Comparison of ENCODE assay signal across 28 mouse cellular contexts in the genomic region with DNA sequence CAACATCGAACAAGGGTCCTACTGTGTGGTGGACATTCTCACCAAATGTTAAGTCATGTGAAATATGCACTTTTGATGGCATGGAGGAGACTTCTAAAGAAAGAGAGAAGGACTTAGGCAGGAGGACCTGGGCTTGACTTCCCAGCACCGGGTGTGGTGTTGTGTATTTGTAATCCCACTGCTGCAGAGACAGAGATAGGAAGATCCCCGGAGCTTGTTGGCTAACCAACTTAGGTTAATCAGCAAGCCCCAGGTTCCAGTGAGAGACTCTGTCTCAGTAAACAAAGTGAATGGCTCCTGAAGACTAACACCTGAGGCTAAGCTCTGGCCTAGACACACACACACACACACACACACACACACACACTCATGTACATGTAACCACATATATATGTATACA. TPM values are rescaled to one million over a fixed set of nuclear protein-coding genes. Genes with fewer than 3 reads are reported as not detected.
DNase-seq lines count a peak whose midpoint lies in the region; ATAC-seq and TF ChIP-seq lines count a peak whose summit lies in the region.
"Had no signal": no experiment of that assay in that cellular context is flagged by ENCODE, and none has a peak within 500 bp of the region (broad histone marks: within the 10 kb centered on the region; RNA-seq: fewer than 3 reads in every experiment).

No protein-coding gene starts in this region.

- H3K36me3 ChIP-seq in heart, embryonic 12.5 days, result no peaks in the 10 kb centered on the region
- 0 out of 2 replicates have a peak, but pooled peaks cover 13% of the 10 kb centered on the region for H3K36me3 ChIP-seq in heart, postnatal 0 days (replicated peaks; ENCODE audit: control insufficient read depth, insufficient read depth, low read length)
- H3K36me3 ChIP-seq in liver, embryonic 12.5 days, result no peaks in the 10 kb centered on the region
- no peaks in the 10 kb centered on the region for H3K36me3 ChIP-seq in liver, postnatal 0 days (replicated peaks; ENCODE audit: insufficient read depth, low read length)
- H3K36me3 ChIP-seq: hindbrain, embryonic 15.5 days; limb, embryonic 13.5 days; midbrain, embryonic 13.5 days had no signal

- no peak for DNase-seq in heart, postnatal 25 days (ENCODE audit: low spot score)
- DNase-seq in heart, postnatal 0 days (ENCODE audit: low spot score), result no peak
- no peak for DNase-seq in heart, adult 18-20 months
- no peak for DNase-seq in liver, postnatal 0 days
- DNase-seq in left cerebral cortex, adult 2 months (ENCODE audit: extremely low spot score in 1 of 2, low spot score in 2 of 2), result no peak
- DNase-seq: adrenal gland, postnatal 14 days; cerebellum, adult 11-12 months; cerebellum, postnatal 14 days; kidney, adult 11 months; kidney, postnatal 14 days; layer of hippocampus, adult 9-11 months; lung, adult 2 months; lung, postnatal 10 days; right cerebral cortex, postnatal 25 days; thymus, adult 18-20 months; thymus, postnatal 36 days had no signal

- no peak for ATAC-seq in heart, embryonic 12.5 days (ENCODE audit: insufficient number of reproducible peaks, low FRiP score)
- ATAC-seq in heart, postnatal 0 days (ENCODE audit: insufficient read depth, low read depth), result no peak
- peak; percentile 94 for ATAC-seq in liver, embryonic 12.5 days
- ATAC-seq in liver, postnatal 0 days, result peak; percentile 25; the same call in 1 of the 2 replicates
- ATAC-seq: CD4-positive, CD25-positive, alpha-beta regulatory T cell, adult 4 months; forebrain, embryonic 16.5 days; inflammation-experienced regulatory T-cells, adult 6 months; midbrain, embryonic 13.5 days had no signal

- no peak for TF ChIP-seq CTCF in heart, postnatal 0 days (IDR thresholded peaks at IDR 0.05; ENCODE audit: low read depth)
- no peak for TF ChIP-seq CTCF in liver, postnatal 0 days (IDR thresholded peaks at IDR 0.05; ENCODE audit: low read depth)
- TF ChIP-seq CTCF in left cerebral cortex, adult 2 months (IDR thresholded peaks at IDR 0.05), result no peak

- H3K4me1 ChIP-seq in heart, embryonic 12.5 days (replicated peaks), result peaks cover 80% of the 10 kb centered on the region
- H3K4me1 ChIP-seq in heart, postnatal 0 days (ENCODE audit: control insufficient read depth, insufficient read depth), result peaks cover 52% of the 10 kb centered on the region
- H3K4me1 ChIP-seq in liver, embryonic 12.5 days, result peaks cover 48% of the 10 kb centered on the region
- H3K4me1 ChIP-seq in liver, postnatal 0 days (ENCODE audit: insufficient read depth), result no peaks in the 10 kb centered on the region
- H3K4me1 ChIP-seq: limb, embryonic 13.5 days had no signal

- H3K4me3 ChIP-seq in heart, embryonic 12.5 days, result no peak overlapping the region
- H3K4me3 ChIP-seq in heart, postnatal 0 days (ENCODE audit: low read depth, low read length), result peak overlapping the region; percentile 92; the same call in 1 of the 2 replicates
- no peak overlapping the region for H3K4me3 ChIP-seq in liver, embryonic 12.5 days
- no peak overlapping the region for H3K4me3 ChIP-seq in liver, postnatal 0 days (ENCODE audit: low read depth, low read length)
- H3K4me3 ChIP-seq in left cerebral cortex, adult 2 months, result no peak overlapping the region
- H3K4me3 ChIP-seq: erythroblast, embryonic 14.5 days; hindbrain, embryonic 15.5 days; limb, embryonic 13.5 days; midbrain, embryonic 13.5 days had no signal

- TF ChIP-seq EP300 in heart, postnatal 0 days (IDR thresholded peaks at IDR 0.05; ENCODE audit: low read depth), result no peak
- no peak for TF ChIP-seq EP300 in liver, postnatal 0 days (IDR thresholded peaks at IDR 0.05; ENCODE audit: low read depth)

- H3K4me2 ChIP-seq in heart, embryonic 12.5 days, result peak overlapping the region; percentile 65
- peak overlapping the region; percentile 65 for H3K4me2 ChIP-seq in heart, postnatal 0 days (ENCODE audit: low read depth, low read length)
- H3K4me2 ChIP-seq in liver, embryonic 12.5 days, result no peak overlapping the region; the same call in 1 of the 2 replicates
- no peak overlapping the region for H3K4me2 ChIP-seq in liver, postnatal 0 days (ENCODE audit: low read depth, low read length)
- H3K4me2 ChIP-seq: hindbrain, embryonic 15.5 days; limb, embryonic 13.5 days; midbrain, embryonic 13.5 days had no signal

- no peaks in the 10 kb centered on the region for H3K27me3 ChIP-seq in heart, embryonic 12.5 days (replicated peaks)
- H3K27me3 ChIP-seq in heart, postnatal 0 days (ENCODE audit: control insufficient read depth, insufficient read depth, low read length), result no peaks in the 10 kb centered on the region
- H3K27me3 ChIP-seq in liver, embryonic 12.5 days (replicated peaks), result peaks cover 41% of the 10 kb centered on the region
- H3K27me3 ChIP-seq in liver, postnatal 0 days (ENCODE audit: insufficient read depth, low read length), result peaks cover 3% of the 10 kb centered on the region
- H3K27me3 ChIP-seq: hindbrain, embryonic 15.5 days had no signal

- WGBS in heart, embryonic 12.5 days, result 57% methylated on average over 3 of the region's 3 CpGs
- 41% methylated on average over 3 of the region's 3 CpGs for WGBS in heart, postnatal 0 days
- 39% methylated on average over 3 of the region's 3 CpGs for WGBS in liver, embryonic 12.5 days (ENCODE audit: insufficient replicate concordance)
- 59% methylated on average over 3 of the region's 3 CpGs for WGBS in liver, postnatal 0 days (ENCODE audit: insufficient replicate concordance)

- H3K9ac ChIP-seq in heart, embryonic 12.5 days, result no peak overlapping the region
- peak overlapping the region; percentile 96; the same call in 1 of the 2 replicates for H3K9ac ChIP-seq in heart, postnatal 0 days (replicated peaks; ENCODE audit: low read depth, low read length)
- peak overlapping the region; percentile 33; the same call in 1 of the 2 replicates for H3K9ac ChIP-seq in liver, embryonic 12.5 days
- no peak overlapping the region for H3K9ac ChIP-seq in liver, postnatal 0 days (replicated peaks)
- H3K9ac ChIP-seq: hindbrain, embryonic 15.5 days; limb, embryonic 13.5 days; midbrain, embryonic 13.5 days had no signal

- H3K27ac ChIP-seq in heart, embryonic 12.5 days (ENCODE audit: poor library complexity, severe bottlenecking), result no peak overlapping the region
- H3K27ac ChIP-seq in heart, postnatal 0 days (ENCODE audit: low read depth), result peak overlapping the region; percentile 36; the same call in 1 of the 2 replicates
- peak overlapping the region; percentile 70 for H3K27ac ChIP-seq in liver, embryonic 12.5 days
- no peak overlapping the region for H3K27ac ChIP-seq in liver, postnatal 0 days (ENCODE audit: low read depth)
- H3K27ac ChIP-seq in left cerebral cortex, adult 2 months, result no peak overlapping the region
- H3K27ac ChIP-seq: hindbrain, embryonic 15.5 days; limb, embryonic 13.5 days; macrophage; midbrain, embryonic 13.5 days had no signal

- intact Hi-C loops in heart, postnatal 25 days (cut with DNase I), result no loop called here
- intact Hi-C loops in left cerebral cortex, adult 2 months (cut with DNase I), result loop anchor here (5.0 kb wide), 1 partner anchor 87 kb away; no protein-coding TSS in a partner anchor

- H3K9me3 ChIP-seq in heart, embryonic 12.5 days (replicated peaks), result no peaks in the 10 kb centered on the region
- H3K9me3 ChIP-seq in heart, postnatal 0 days (replicated peaks; ENCODE audit: control insufficient read depth, low read length), result no peaks in the 10 kb centered on the region
- no peaks in the 10 kb centered on the region for H3K9me3 ChIP-seq in liver, embryonic 12.5 days (replicated peaks)
- H3K9me3 ChIP-seq in liver, postnatal 0 days (ENCODE audit: low read length), result no peaks in the 10 kb centered on the region
- H3K9me3 ChIP-seq: hindbrain, embryonic 15.5 days; limb, embryonic 13.5 days; midbrain, embryonic 13.5 days had no signal

RNA-seq across cellular contexts. Expression of a gene that starts 7.3 kb away (rescaled TPM):
- 35.3 and 40.1 TPM in 2 replicates for polyA plus RNA-seq in heart, embryonic 12.5 days (2016; fragmentation: Nextera tagmentation; extraction: Ambion mirVana)
- 1,000 to 10,000 TPM in 1 of 2 experiments, 100 to 1,000 TPM in 1; 936 to 1,019 TPM for total RNA-seq in heart, postnatal 25 days (2021)
- 317 and 396 TPM in 2 replicates for total RNA-seq in heart, postnatal 0 days (2014; rRNA removed; ENCODE audit: low replicate concordance)
- polyA plus RNA-seq in heart, postnatal 0 days (2015; fragmentation: Nextera tagmentation; extraction: Ambion mirVana), result 48.2 and 61.4 TPM in 2 replicates
- total RNA-seq in heart, adult 18-20 months (2021), result 1,000 to 10,000 TPM in 1 of 2 experiments, 100 to 1,000 TPM in 1; 887 to 1,008 TPM
- 0.20 and 0.62 TPM in 2 replicates for polyA plus RNA-seq in liver, embryonic 12.5 days (2016; fragmentation: Nextera tagmentation; extraction: Ambion mirVana)
- polyA plus RNA-seq in liver, postnatal 0 days (2015; fragmentation: Nextera tagmentation; extraction: Ambion mirVana), result 0.12 and 0.16 TPM in 2 replicates
- 100 to 1,000 TPM; 200 to 212 TPM for total RNA-seq in left cerebral cortex, adult 2 months (2021)
- total RNA-seq: hematopoietic stem cell, adult 5-6 weeks; megakaryocyte-erythroid progenitor cell, adult 5-6 weeks had no signal
- polyA plus RNA-seq: erythroblast, embryonic 14.5 days; inflammation-experienced regulatory T-cells, adult 6 months; macrophage had no signal

Comparison
In these comparisons a context has a peak if more than half of its experiments do, and no peak if none do; other contexts are left out.
1. H3K27ac ChIP-seq: peak in heart, postnatal 0 days (single experiment) and liver, embryonic 12.5 days (single experiment); none in heart, embryonic 12.5 days (single experiment), liver, postnatal 0 days (single experiment) and left cerebral cortex, adult 2 months (single experiment).
2. H3K9ac ChIP-seq: peak in heart, postnatal 0 days (single experiment) and liver, embryonic 12.5 days (single experiment); none in heart, embryonic 12.5 days (single experiment) and liver, postnatal 0 days (single experiment).
3. ATAC-seq: peak in liver, embryonic 12.5 days (single experiment) and liver, postnatal 0 days (single experiment); none in heart, embryonic 12.5 days (single experiment) and heart, postnatal 0 days (single experiment).
4. H3K4me2 ChIP-seq: peak in heart, embryonic 12.5 days (single experiment) and heart, postnatal 0 days (single experiment); none in liver, embryonic 12.5 days (single experiment) and liver, postnatal 0 days (single experiment).